Comparison of ENCODE assay signal across 9 mouse cellular contexts in the genomic region with DNA sequence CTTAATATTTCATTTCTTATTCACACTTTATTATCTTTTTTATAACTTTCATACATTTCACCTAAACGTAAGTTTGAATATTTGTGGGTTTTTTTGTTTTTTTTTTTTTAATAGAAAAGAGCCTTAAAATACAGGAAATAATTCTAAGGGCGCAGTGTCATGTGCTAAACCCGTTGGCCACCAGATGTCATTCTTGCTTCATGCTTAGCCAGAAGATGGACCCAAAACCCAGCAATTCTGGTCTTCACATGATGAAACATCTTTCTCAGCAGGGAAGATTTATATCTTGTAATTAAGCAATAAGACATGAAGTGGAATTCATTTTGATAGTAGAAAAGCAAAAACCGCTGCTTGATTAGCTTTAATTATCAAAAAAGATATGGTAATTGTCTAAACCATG. TPM values are rescaled to one million over a fixed set of nuclear protein-coding genes. Genes with fewer than 3 reads are reported as not detected.
DNase-seq lines count a peak whose midpoint lies in the region; ATAC-seq and TF ChIP-seq lines count a peak whose summit lies in the region.
"Had no signal": no experiment of that assay in that cellular context is flagged by ENCODE, and none has a peak within 500 bp of the region (broad histone marks: within the 10 kb centered on the region; RNA-seq: fewer than 3 reads in every experiment).

No protein-coding gene starts in this region.

- 83% methylated on average over 4 of the region's 4 CpGs for WGBS in embryonic facial prominence, embryonic 11.5 days
- WGBS in embryonic facial prominence, embryonic 10.5 days: 84% methylated on average over 4 of the region's 4 CpGs
- 79% methylated on average over 4 of the region's 4 CpGs for WGBS in forebrain, embryonic 16.5 days

- TF ChIP-seq CTCF in brain, embryonic 14.5 days (IDR thresholded peaks at IDR 0.05; ENCODE audit: borderline replicate concordance, extremely low read depth, insufficient read depth, insufficient read length): peak; percentile 54; the same call in 1 of the 2 replicates

- DNase-seq in embryonic facial prominence, embryonic 11.5 days (ENCODE audit: low spot score): peak; percentile 21
- no peak for DNase-seq in embryonic facial prominence, embryonic 10.5 days (ENCODE audit: low spot score)
- peak; percentile 31 to 35 for DNase-seq in kidney, postnatal 4 days
- DNase-seq in kidney, adult 11 months: no peak
- peak; percentile 78 for DNase-seq in 3T3-L1 (ENCODE audit: low read depth, low spot score)
- peak; percentile 63 for DNase-seq in brain, embryonic 14.5 days (ENCODE audit: low read depth)
- DNase-seq in T-cell, adult 2 months (ENCODE audit: low spot score): no peak
- DNase-seq: thymus, postnatal 4 days had no signal

- no peak overlapping the region for H3K4me3 ChIP-seq in embryonic facial prominence, embryonic 11.5 days (ENCODE audit: low read depth, low read length)
- no peak overlapping the region for H3K4me3 ChIP-seq in embryonic facial prominence, embryonic 10.5 days
- no peak overlapping the region for H3K4me3 ChIP-seq in forebrain, embryonic 16.5 days (replicated peaks; ENCODE audit: low read length)

- H3K36me3 ChIP-seq in embryonic facial prominence, embryonic 11.5 days (replicated peaks; ENCODE audit: control insufficient read depth, insufficient read depth, low read depth, low read length): no peaks in the 10 kb centered on the region
- H3K36me3 ChIP-seq in embryonic facial prominence, embryonic 10.5 days (replicated peaks): no peaks in the 10 kb centered on the region
- no peaks in the 10 kb centered on the region for H3K36me3 ChIP-seq in forebrain, embryonic 16.5 days (ENCODE audit: control insufficient read depth, insufficient read depth)

- H3K9me3 ChIP-seq in embryonic facial prominence, embryonic 11.5 days (replicated peaks; ENCODE audit: control insufficient read depth, low read length): no peaks in the 10 kb centered on the region
- no peaks in the 10 kb centered on the region for H3K9me3 ChIP-seq in embryonic facial prominence, embryonic 10.5 days
- no peaks in the 10 kb centered on the region for H3K9me3 ChIP-seq in forebrain, embryonic 16.5 days (ENCODE audit: control insufficient read depth, low read length)

- H3K27ac ChIP-seq in embryonic facial prominence, embryonic 11.5 days (replicated peaks; ENCODE audit: low read depth, low read length): no peak overlapping the region
- no peak overlapping the region for H3K27ac ChIP-seq in embryonic facial prominence, embryonic 10.5 days (replicated peaks)
- H3K27ac ChIP-seq in forebrain, embryonic 16.5 days (ENCODE audit: low read length): no peak overlapping the region

- H3K9ac ChIP-seq in embryonic facial prominence, embryonic 11.5 days (replicated peaks; ENCODE audit: low read length): no peak overlapping the region
- no peak overlapping the region for H3K9ac ChIP-seq in forebrain, embryonic 16.5 days (replicated peaks; ENCODE audit: low read depth, low read length)

- H3K27me3 ChIP-seq in embryonic facial prominence, embryonic 11.5 days (ENCODE audit: control insufficient read depth, insufficient read depth, low read length): no peaks in the 10 kb centered on the region
- no peaks in the 10 kb centered on the region for H3K27me3 ChIP-seq in embryonic facial prominence, embryonic 10.5 days (replicated peaks; ENCODE audit: low read depth, poor library complexity, severe bottlenecking)
- H3K27me3 ChIP-seq in forebrain, embryonic 16.5 days (replicated peaks; ENCODE audit: control insufficient read depth, insufficient read depth, low read length): no peaks in the 10 kb centered on the region

- H3K4me2 ChIP-seq in embryonic facial prominence, embryonic 11.5 days (ENCODE audit: low read depth, low read length): no peak overlapping the region
- no peak overlapping the region for H3K4me2 ChIP-seq in forebrain, embryonic 16.5 days (ENCODE audit: low read length)

- no peak for TF ChIP-seq POLR2A in brain, embryonic 14.5 days (IDR thresholded peaks at IDR 0.05; ENCODE audit: borderline replicate concordance, extremely low read depth, insufficient read depth, insufficient read length, poor library complexity, severe bottlenecking)

- ATAC-seq in embryonic facial prominence, embryonic 11.5 days (replicated peaks; ENCODE audit: insufficient number of reproducible peaks, low FRiP score, low TSS enrichment, low read depth): no peak
- ATAC-seq in forebrain, embryonic 16.5 days: no peak

- H3K4me1 ChIP-seq in embryonic facial prominence, embryonic 11.5 days (ENCODE audit: control insufficient read depth, insufficient read depth, low read length): no peaks in the 10 kb centered on the region
- H3K4me1 ChIP-seq in embryonic facial prominence, embryonic 10.5 days: no peaks in the 10 kb centered on the region
- no peaks in the 10 kb centered on the region for H3K4me1 ChIP-seq in forebrain, embryonic 16.5 days (replicated peaks; ENCODE audit: control insufficient read depth, insufficient read depth, low read length)

RNA-seq across cellular contexts. Expression of a gene that starts 47.6 kb away (rescaled TPM):
- polyA plus RNA-seq in embryonic facial prominence, embryonic 11.5 days (2014; fragmentation: Nextera tagmentation; extraction: Ambion mirVana): 6.4 and 7.7 TPM in 2 replicates
- 3.4 and 3.8 TPM in 2 replicates for polyA plus RNA-seq in embryonic facial prominence, embryonic 10.5 days (2016; fragmentation: Nextera tagmentation; extraction: Ambion mirVana)
- 19.7 and 30.9 TPM in 2 replicates for polyA plus RNA-seq in brain, embryonic 14.5 days (2012; rRNA removed)
- polyA plus RNA-seq in forebrain, embryonic 16.5 days (2015; fragmentation: Nextera tagmentation; extraction: Ambion mirVana): 7.3 and 7.8 TPM in 2 replicates

Comparison
In these comparisons a context has a peak if more than half of its experiments do, and no peak if none do; other contexts are left out.
1. DNase-seq: peak in embryonic facial prominence, embryonic 11.5 days (single experiment), kidney, postnatal 4 days (2 of 2), 3T3-L1 (single experiment) and brain, embryonic 14.5 days (single experiment); none in embryonic facial prominence, embryonic 10.5 days (single experiment), kidney, adult 11 months (single experiment) and T-cell, adult 2 months (single experiment).